Mouse (Mus musculus) kidney, adult 9 months (tissue): ENCODE measurements at regions not wholly inside any gene's neighbourhood (a gene's known extent, or its start where the extent isn't known, plus 50 kb on each side); places are given as distances from the start of the nearest gene placed in this dataset.

Experiments
- DNase-seq: peaks from one replicate; pipeline ENCODE4 v3.0.0; 2022

GRCm38 (mm10) chr8:10761694-10762305 is 246.5 kb downstream of the Irs2 start:
- no peak for DNase-seq

GRCm38 (mm10) chr8:10760851-10761693 is 247.2 kb downstream of the Irs2 start:
- DNase-seq: peak; percentile 44

GRCm38 (mm10) chr8:10760231-10760630 is 248.0 kb downstream of the Irs2 start:
- DNase-seq: no peak

GRCm38 (mm10) chr8:10758151-10758550 is 250.1 kb downstream of the Irs2 start:
- DNase-seq: no peak

GRCm38 (mm10) chr8:10754986-10755308 is 253.3 kb downstream of the Irs2 start:
- no peak for DNase-seq

GRCm38 (mm10) chr8:10754232-10754985 is 253.8 kb downstream of the Irs2 start:
- DNase-seq: no peak

- no peak for DNase-seq
Observed at GRCm38 (mm10) chr8:10753056-10753455, 255.2 kb downstream of the Irs2 start.

- DNase-seq: no peak
Observed at GRCm38 (mm10) chr8:10747150-10747549, 261.1 kb downstream of the Irs2 start.

- DNase-seq: no peak
Observed at GRCm38 (mm10) chr8:10743241-10743640, 265.0 kb downstream of the Irs2 start.

- no peak for DNase-seq
Observed at GRCm38 (mm10) chr8:10740837-10741236, 267.4 kb downstream of the Irs2 start.

- DNase-seq: no peak
Observed at GRCm38 (mm10) chr8:10738486-10739081, 269.7 kb downstream of the Irs2 start.

GRCm38 (mm10) chr8:10734746-10735145 is 273.5 kb downstream of the Irs2 start:
- DNase-seq: no peak

- DNase-seq: no peak
Observed at GRCm38 (mm10) chr8:10723332-10723731, 284.9 kb downstream of the Irs2 start.

GRCm38 (mm10) chr8:10722742-10723141 is 285.5 kb downstream of the Irs2 start:
- no peak for DNase-seq

GRCm38 (mm10) chr8:10722342-10722741 is 285.9 kb downstream of the Irs2 start:
- no peak for DNase-seq

GRCm38 (mm10) chr8:10721146-10721862 is 287.0 kb downstream of the Irs2 start:
- DNase-seq: no peak

GRCm38 (mm10) chr8:10720398-10720797 is 287.9 kb downstream of the Irs2 start:
- no peak for DNase-seq

GRCm38 (mm10) chr8:10719411-10719810 is 288.8 kb downstream of the Irs2 start:
- DNase-seq: no peak

GRCm38 (mm10) chr8:10717297-10717696 is 291.0 kb downstream of the Irs2 start:
- DNase-seq: no peak

- DNase-seq: peak; percentile 80
Observed at GRCm38 (mm10) chr8:10716161-10716560, 292.1 kb downstream of the Irs2 start.

- no peak for DNase-seq
Observed at GRCm38 (mm10) chr8:10713515-10714042, 294.7 kb downstream of the Irs2 start.

GRCm38 (mm10) chr8:10712118-10712689 is 296.1 kb downstream of the Irs2 start:
- DNase-seq: no peak
